Mouse (Mus musculus) kidney, embryonic 15.5 days (tissue): ENCODE results near the gene Gsdme. TPM values are rescaled to one million over a fixed set of nuclear protein-coding genes. Genes with fewer than 3 reads are reported as not detected.

Experiments
- ATAC-seq: fragments of 200-750 bp; cut with Nextera tagmentation; replicated peaks from 2 replicates; pipeline ENCODE4 v1.8.0; 2017; ENCODE audit warnings: moderate TSS enrichment; ENCODE audit not compliant: low FRiP score
- H3K27ac ChIP-seq: fragments of 300-500 bp; sonication (generic); 2 replicates; pipeline ENCODE4 v1.5.1; 2015; ENCODE audit warnings: mild to moderate bottlenecking, inconsistent platforms
- H3K27me3 ChIP-seq: fragments of 300-500 bp; sonication (generic); 2 replicates; pipeline ENCODE4 v1.6.1; 2015; ENCODE audit warnings: inconsistent platforms
- H3K36me3 ChIP-seq: fragments of 300-500 bp; sonication (generic); 2 replicates; pipeline ENCODE4 v1.6.1; 2015; ENCODE audit warnings: inconsistent platforms
- H3K4me1 ChIP-seq: fragments of 300-500 bp; sonication (generic); 2 replicates; pipeline ENCODE4 v1.6.1; 2015; ENCODE audit warnings: inconsistent platforms
- H3K4me2 ChIP-seq: fragments of 300-500 bp; sonication (generic); 2 replicates; pipeline ENCODE4 v1.6.1; 2015; ENCODE audit warnings: moderate library complexity, mild to moderate bottlenecking, inconsistent platforms
- H3K4me3 ChIP-seq: fragments of 300-500 bp; sonication (generic); replicated peaks from 2 replicates; pipeline ENCODE4 v1.5.1; 2015; ENCODE audit warnings: mild to moderate bottlenecking, inconsistent platforms
- H3K9ac ChIP-seq: fragments of 300-500 bp; sonication (generic); 2 replicates; pipeline ENCODE4 v1.6.1; 2015; ENCODE audit warnings: mild to moderate bottlenecking, inconsistent platforms
- H3K9me3 ChIP-seq: fragments of 300-500 bp; sonication (generic); replicated peaks from 2 replicates; pipeline ENCODE4 v1.6.1; 2016; ENCODE audit warnings: inconsistent platforms
- WGBS: fragments of 180-500 bp; shearing (Covaris S2); methylation state at CpG from one replicate; pipeline ENCODE4 v1.1.7; 2015; ENCODE audit warnings: mixed read lengths; 5-methylcytosine and 5-hydroxymethylcytosine counted together
- polyA plus RNA-seq: library from polyadenylated mRNA; unstranded; fragments of >200 nt; fragmentation: Nextera tagmentation; extraction: Ambion mirVana; gene quantifications from 2 replicates; pipeline ENCODE4 v1.2.1, GENCODE M21; 2015

The Gsdme gene
- polyA plus RNA-seq, 1 experiment from 2014 or later, result 56.2 TPM

- H3K27ac ChIP-seq, result no peak overlapping the region
- peaks cover 29% of the 10 kb centered on the region for H3K36me3 ChIP-seq
- no peak overlapping the region for H3K9ac ChIP-seq
- no peak overlapping the region for H3K4me2 ChIP-seq
- no peak overlapping the region for H3K4me3 ChIP-seq
- H3K4me1 ChIP-seq, result 0 out of 2 replicates have a peak, but pooled peaks cover 2% of the 10 kb centered on the region
- no peaks in the 10 kb centered on the region for H3K27me3 ChIP-seq
- ATAC-seq, result no peak
- no peaks in the 10 kb centered on the region for H3K9me3 ChIP-seq
- WGBS, result 61% methylated on average over 4 of the region's 4 CpGs
Observed at GRCm38 (mm10) chr6:50180189-50180588, 83.5 kb downstream of the Gsdme start.

- Histone ChIP-seq H3K27ac (no peak overlapping the region), H3K36me3 (peaks cover 14% of the 10 kb centered on the region), H3K4me2 (no peak overlapping the region), H3K9me3 (0 out of 2 replicates have a peak, but pooled peaks cover 3% of the 10 kb centered on the region), H3K9ac (no peak overlapping the region), H3K27me3 (no peaks in the 10 kb centered on the region), H3K4me3 (no peak overlapping the region), H3K4me1 (0 out of 2 replicates have a peak, but pooled peaks cover 2% of the 10 kb centered on the region)
- ATAC-seq, result no peak
- WGBS, result 78% methylated on average over 1 of the region's 1 CpGs
Observed at GRCm38 (mm10) chr6:50175736-50176135, 87.9 kb downstream of the Gsdme start.

GRCm38 (mm10) chr6:50169771-50170170, 93.9 kb downstream of the Gsdme start:
- 0 out of 2 replicates have a peak, but pooled peaks cover 3% of the 10 kb centered on the region for H3K9me3 ChIP-seq
- H3K9ac ChIP-seq, result no peak overlapping the region
- peaks cover 19% of the 10 kb centered on the region for H3K36me3 ChIP-seq
- no peak for ATAC-seq
- no peak overlapping the region for H3K4me2 ChIP-seq
- H3K27me3 ChIP-seq, result no peaks in the 10 kb centered on the region
- no peak overlapping the region for H3K27ac ChIP-seq
- no peak overlapping the region for H3K4me3 ChIP-seq
- no peaks in the 10 kb centered on the region for H3K4me1 ChIP-seq

- no peak for ATAC-seq
- H3K4me1 ChIP-seq, result no peaks in the 10 kb centered on the region
- WGBS, result 81% methylated on average over 4 of the region's 4 CpGs
- no peak overlapping the region for H3K27ac ChIP-seq
- H3K27me3 ChIP-seq, result no peaks in the 10 kb centered on the region
- H3K9ac ChIP-seq, result no peak overlapping the region
- no peak overlapping the region for H3K4me2 ChIP-seq
- H3K36me3 ChIP-seq, result peaks cover 23% of the 10 kb centered on the region
- 0 out of 2 replicates have a peak, but pooled peaks cover 3% of the 10 kb centered on the region for H3K9me3 ChIP-seq
- no peak overlapping the region for H3K4me3 ChIP-seq
Observed at GRCm38 (mm10) chr6:50168821-50169220, 94.8 kb downstream of the Gsdme start.

GRCm38 (mm10) chr6:50163013-50163412, 100.6 kb downstream of the Gsdme start:
- no peaks in the 10 kb centered on the region for H3K4me1 ChIP-seq
- no peak overlapping the region for H3K4me3 ChIP-seq
- H3K27me3 ChIP-seq, result no peaks in the 10 kb centered on the region
- no peak overlapping the region for H3K4me2 ChIP-seq
- peaks cover 21% of the 10 kb centered on the region for H3K36me3 ChIP-seq
- no peaks in the 10 kb centered on the region for H3K9me3 ChIP-seq
- no peak overlapping the region for H3K9ac ChIP-seq
- WGBS, result 84% methylated on average over 3 of the region's 3 CpGs
- H3K27ac ChIP-seq, result no peak overlapping the region
- no peak for ATAC-seq

GRCm38 (mm10) chr6:50159842-50160241, 103.8 kb downstream of the Gsdme start:
- ATAC-seq, result no peak
- H3K4me2 ChIP-seq, result no peak overlapping the region
- H3K4me3 ChIP-seq, result no peak overlapping the region
- no peak overlapping the region for H3K9ac ChIP-seq
- H3K36me3 ChIP-seq, result peaks cover 18% of the 10 kb centered on the region
- no peaks in the 10 kb centered on the region for H3K27me3 ChIP-seq
- no peak overlapping the region for H3K27ac ChIP-seq
- no peaks in the 10 kb centered on the region for H3K4me1 ChIP-seq
- WGBS, result 48% methylated on average over 6 of the region's 6 CpGs
- H3K9me3 ChIP-seq, result no peaks in the 10 kb centered on the region

- no peak overlapping the region for H3K9ac ChIP-seq
- ATAC-seq, result no peak
- WGBS, result 63% methylated on average over 4 of the region's 4 CpGs
Observed at GRCm38 (mm10) chr6:50149378-50149777, 114.3 kb downstream of the Gsdme start.

GRCm38 (mm10) chr6:50146158-50146557, 117.5 kb downstream of the Gsdme start:
- Histone ChIP-seq H3K27ac (no peak overlapping the region), H3K4me2 (no peak overlapping the region), H3K27me3 (no peaks in the 10 kb centered on the region), H3K9ac (no peak overlapping the region), H3K9me3 (no peaks in the 10 kb centered on the region), H3K36me3 (peaks cover 18% of the 10 kb centered on the region), H3K4me3 (no peak overlapping the region), H3K4me1 (no peaks in the 10 kb centered on the region)
- no peak for ATAC-seq

More at GRCm38 (mm10) chr6:50149378-50149777, 114.3 kb downstream of the Gsdme start:
- no peaks in the 10 kb centered on the region for H3K4me1 ChIP-seq
- no peak overlapping the region for H3K4me2 ChIP-seq
- peaks cover 18% of the 10 kb centered on the region for H3K36me3 ChIP-seq
- no peak overlapping the region for H3K27ac ChIP-seq
- no peaks in the 10 kb centered on the region for H3K27me3 ChIP-seq
- no peak overlapping the region for H3K4me3 ChIP-seq
- no peaks in the 10 kb centered on the region for H3K9me3 ChIP-seq

- no peak for ATAC-seq
- Histone ChIP-seq H3K9me3 (no peaks in the 10 kb centered on the region), H3K4me2 (no peak overlapping the region), H3K27ac (peak overlapping the region; percentile 0; the same call in 1 of the 2 replicates), H3K36me3 (no peaks in the 10 kb centered on the region), H3K27me3 (no peaks in the 10 kb centered on the region), H3K9ac (no peak overlapping the region), H3K4me1 (peaks cover 8% of the 10 kb centered on the region; the same call in 1 of the 2 replicates), H3K4me3 (no peak overlapping the region)
- 81% methylated on average over 3 of the region's 3 CpGs for WGBS
Observed at GRCm38 (mm10) chr6:50139526-50139925, 124.1 kb downstream of the Gsdme start.

Other genes starting within 250 kb of the Gsdme start
- 98.9 and 104 TPM in 2 replicates for gene Mpp6, start 153.6 kb downstream of the Gsdme start, polyA plus RNA-seq
- gene Osbpl3, start 192.3 kb upstream of the Gsdme start, polyA plus RNA-seq, result 15.7 and 16.7 TPM in 2 replicates